Mouse (Mus musculus) heart, postnatal 10 days (tissue): ENCODE results near the gene Spata6. TPM values are rescaled to one million over a fixed set of nuclear protein-coding genes. Genes with fewer than 3 reads are reported as not detected.

Experiments used
- DNase-seq, 2 experiments: peaks; one replicate each; pipeline ENCODE4 v3.0.0; 2021
- intact Hi-C: fragments of 180-260 bp; cut with DNase I; formaldehyde crosslinking; loops from one replicate; pipeline ENCODE4 v1.15.1; 2025
- total RNA-seq, 2 experiments: library from RNA; stranded (reverse); gene quantifications; 2 replicates each; pipeline ENCODE4 v1.2.3; 2021

Gene Spata6
- total RNA-seq, 2 experiments from 2014 or later: 17.9 to 20.9 TPM

DNA sequence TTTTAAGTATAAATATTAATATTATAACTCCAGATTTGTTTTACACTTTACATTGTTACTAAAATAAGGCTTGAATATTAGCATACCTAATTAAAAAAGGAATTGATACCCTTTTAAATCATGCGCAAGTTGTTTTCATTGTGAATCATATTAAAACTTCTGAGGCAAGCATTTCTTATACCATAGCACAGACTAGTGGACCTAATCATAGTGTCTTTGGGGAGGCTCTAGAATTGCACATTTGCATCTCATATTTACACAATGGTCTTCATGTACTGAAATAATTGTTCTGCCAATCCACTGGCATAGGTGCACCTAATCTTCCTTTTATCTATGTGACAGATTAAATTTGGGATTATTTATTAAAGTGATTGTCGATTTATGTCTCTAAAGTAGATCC, 83.4 kb downstream of the Spata6 start:
- DNase-seq: no peak
- intact Hi-C loops: loop anchor here (1.0 kb wide), 1 partner anchor 116 kb away; no protein-coding TSS in a partner anchor

- intact Hi-C loops: no loop called here
- DNase-seq: no peak
These were observed 97.7 kb downstream of the Spata6 start for GRCm38 (mm10) chr4:111817478-111817877.

GRCm38 (mm10) chr4:111838882-111839281, 119.1 kb downstream of the Spata6 start:
- DNase-seq: no peak
- intact Hi-C loops: no loop called here

GRCm38 (mm10) chr4:111852626-111853025, 132.8 kb downstream of the Spata6 start:
- DNase-seq: no peak
- intact Hi-C loops: no loop called here

GRCm38 (mm10) chr4:111866701-111867100, 146.9 kb downstream of the Spata6 start:
- intact Hi-C loops: no loop called here

DNA sequence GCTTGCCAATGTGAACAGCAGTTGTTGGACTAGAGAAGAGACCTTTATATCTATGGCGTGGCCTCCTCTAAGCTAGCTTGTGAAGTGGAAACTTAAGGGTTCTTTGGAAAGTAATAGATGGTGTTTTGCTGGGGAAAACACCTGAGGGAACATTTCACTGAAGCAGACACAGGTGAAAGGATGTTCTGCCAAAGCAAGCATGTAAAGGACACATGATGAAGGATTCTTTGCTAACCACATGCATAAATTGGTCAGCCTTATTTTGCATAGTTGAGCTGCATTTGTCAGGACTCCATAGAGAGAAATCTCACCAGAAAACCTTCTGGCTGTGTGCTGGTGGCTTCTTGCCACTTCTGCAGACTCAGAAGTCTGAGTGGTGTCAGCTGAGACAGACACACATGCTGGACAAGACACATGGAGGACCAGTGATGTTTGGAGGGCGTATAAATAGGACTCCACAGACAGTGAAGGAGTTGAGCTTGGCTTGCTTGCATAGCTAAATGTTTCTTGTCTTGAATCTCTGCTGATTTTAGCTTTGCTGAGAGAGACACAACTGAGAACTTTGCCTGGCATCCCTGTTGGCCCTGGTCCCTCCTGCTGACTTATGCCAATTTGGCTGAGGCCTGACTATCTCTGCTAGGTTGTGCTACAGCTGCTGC, 148.1 kb downstream of the Spata6 start:
- DNase-seq: no peak
- intact Hi-C loops: no loop called here

More at GRCm38 (mm10) chr4:111866701-111867100, 146.9 kb downstream of the Spata6 start:
- DNase-seq: no peak

Other genes starting within 250 kb of the Spata6 start
- gene Slc5a9, start 182.9 kb downstream of the Spata6 start, total RNA-seq: not detected
- gene Skint8, start 199.4 kb downstream of the Spata6 start, total RNA-seq: not detected